Mouse (Mus musculus) heart, adult 2 months (tissue): ENCODE data around the gene Ccdc87.

ENCODE experiments used
- CTCF ChIP-seq: fragments of 200-600 bp; IDR thresholded peaks from 2 replicates; pipeline ENCODE4 v1.8.1; 2022; ENCODE audit warnings: antibody characterized with exemption, mild to moderate bottlenecking, moderate library complexity
- EP300 ChIP-seq: fragments of 200-500 bp; IDR thresholded peaks from 2 replicates; pipeline ENCODE4 v1.6.1; 2011; ENCODE audit warnings: low read depth, low read length, control low read depth; ENCODE audit not compliant: insufficient read depth
- POLR2A ChIP-seq: fragments of 200-500 bp; IDR thresholded peaks from 2 replicates; pipeline ENCODE4 v1.6.1; 2011; ENCODE audit warnings: mild to moderate bottlenecking, low read depth, low read length, control low read depth; ENCODE audit not compliant: insufficient read depth

DNA sequence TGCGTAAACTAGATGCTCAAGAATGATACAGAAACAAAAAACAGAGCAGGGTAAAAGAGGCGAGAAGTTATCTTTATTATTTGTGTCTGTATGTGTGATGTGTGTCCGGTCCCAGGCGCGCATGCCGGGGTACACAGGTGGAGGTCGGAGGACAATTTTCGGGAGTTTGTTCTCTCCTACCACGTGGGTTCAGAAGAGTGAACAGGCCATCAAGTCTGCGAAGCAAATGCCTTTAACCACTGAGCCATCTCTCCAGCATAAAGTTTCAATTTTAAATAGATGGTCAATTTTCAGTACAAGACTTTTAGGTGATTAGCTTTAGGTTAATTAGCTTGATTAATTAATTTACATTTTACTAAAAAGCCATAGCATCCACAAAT, 40.1 kb downstream of the Ccdc87 start:
- no peak for TF ChIP-seq CTCF
- no peak for TF ChIP-seq POLR2A
- TF ChIP-seq EP300: no peak
